Mouse (Mus musculus): ENCODE data around the gene Cope. TPM values are rescaled to one million over a fixed set of nuclear protein-coding genes. Genes with fewer than 3 reads are reported as not detected.

Cope gene
- 100 to 1,000 TPM; 122 to 132 TPM for total RNA-seq (2021)
- long read RNA-seq, experiment 1, transcript Cope-201 (10 exons, 1,300 nt) = major isoform, 199 of 233 reads
- long read RNA-seq, experiment 1, partial matches to known transcripts = 9 of 233 reads
- long read RNA-seq, experiment 1, other reads (novel, unspliced or antisense) = 21 of 233 reads
- long read RNA-seq, experiment 2, transcript Cope-204 (8 exons, 2,753 nt) = minor isoform, 9 of 176 reads
- long read RNA-seq, experiment 2, transcript Cope-201 (10 exons, 1,300 nt) = major isoform, 148 of 176 reads
- long read RNA-seq, experiment 2, partial matches to known transcripts = 7 of 176 reads
- long read RNA-seq, experiment 2, other reads (novel, unspliced or antisense) = 11 of 176 reads

GRCm38 (mm10) chr8:70302358-70302890, at the start of gene Cope, which contains the start of gene Ddx49:
Gene Cope, plus strand, starts transcription at chr8:70302518.
Gene Ddx49, minus strand, starts transcription at chr8:70302489.
- peak; percentile 94 to 96 for DNase-seq (ENCODE audit: low spot score in 2 of 2)
- intact Hi-C loops (cut with DNase I) = no loop called here

DNA sequence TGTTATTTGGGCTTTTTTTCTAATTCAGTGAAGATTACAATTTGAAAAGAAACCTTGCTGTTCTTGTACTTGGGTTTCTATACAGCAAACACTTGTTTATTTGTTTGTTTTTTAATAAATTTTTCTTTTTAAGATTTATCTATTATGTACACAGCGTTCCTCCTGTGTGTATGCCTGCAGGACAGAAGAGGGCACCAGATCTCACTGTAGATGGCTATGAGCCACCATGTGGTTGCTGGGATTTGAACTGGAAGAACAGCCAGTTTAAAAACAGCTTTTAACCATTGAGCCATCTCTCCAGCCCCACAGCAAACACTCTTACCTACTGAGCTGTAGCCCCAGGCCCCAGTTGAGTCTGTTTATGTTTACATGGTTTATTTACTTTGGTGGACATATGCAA, 47.7 kb upstream of the Cope start:
- intact Hi-C loops (cut with DNase I) = no loop called here
- no peak for DNase-seq (ENCODE audit: low spot score in 2 of 2)

GRCm38 (mm10) chr8:70257456-70257855, 44.9 kb upstream of the Cope start:
- intact Hi-C loops (cut with DNase I) = no loop called here
- DNase-seq (ENCODE audit: low spot score in 2 of 2) = no peak

DNA sequence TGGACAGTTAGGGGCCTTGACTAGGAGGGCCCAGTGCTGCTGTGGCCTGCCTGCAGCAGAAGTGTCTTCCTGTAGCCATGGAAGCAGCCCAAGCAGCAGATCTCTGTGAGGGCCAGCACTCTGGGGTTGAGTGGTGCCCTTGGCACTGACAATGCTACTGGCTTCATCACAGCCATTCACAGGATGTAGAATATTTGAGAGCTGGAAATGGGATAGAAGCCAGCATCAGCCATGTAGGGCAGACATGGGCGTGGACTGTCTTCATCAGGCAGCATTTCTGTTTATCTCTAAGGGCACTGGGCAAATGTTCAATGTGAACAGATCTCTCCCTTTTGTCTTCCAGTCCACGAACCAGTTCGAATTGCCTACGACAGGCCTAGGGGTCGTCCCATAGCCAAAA, 43.7 kb upstream of the Cope start:
- intact Hi-C loops (cut with DNase I) = no loop called here
- no peak for DNase-seq (ENCODE audit: low spot score in 2 of 2)

GRCm38 (mm10) chr8:70259043-70259442, 43.3 kb upstream of the Cope start:
- no peak for DNase-seq (ENCODE audit: low spot score in 2 of 2)
- intact Hi-C loops (cut with DNase I) = no loop called here

- DNase-seq (ENCODE audit: low spot score in 2 of 2) = no peak
- intact Hi-C loops (cut with DNase I) = no loop called here
Observed at GRCm38 (mm10) chr8:70267674-70268073, 34.6 kb upstream of the Cope start.

GRCm38 (mm10) chr8:70268311-70268710, 34.0 kb upstream of the Cope start:
- no peak for DNase-seq (ENCODE audit: low spot score in 2 of 2)
- intact Hi-C loops (cut with DNase I) = no loop called here

- intact Hi-C loops (cut with DNase I) = no loop called here
- peak; percentile 50 to 75 for DNase-seq (ENCODE audit: low spot score in 2 of 2)
Observed at GRCm38 (mm10) chr8:70268799-70269565, 33.3 kb upstream of the Cope start.

DNA sequence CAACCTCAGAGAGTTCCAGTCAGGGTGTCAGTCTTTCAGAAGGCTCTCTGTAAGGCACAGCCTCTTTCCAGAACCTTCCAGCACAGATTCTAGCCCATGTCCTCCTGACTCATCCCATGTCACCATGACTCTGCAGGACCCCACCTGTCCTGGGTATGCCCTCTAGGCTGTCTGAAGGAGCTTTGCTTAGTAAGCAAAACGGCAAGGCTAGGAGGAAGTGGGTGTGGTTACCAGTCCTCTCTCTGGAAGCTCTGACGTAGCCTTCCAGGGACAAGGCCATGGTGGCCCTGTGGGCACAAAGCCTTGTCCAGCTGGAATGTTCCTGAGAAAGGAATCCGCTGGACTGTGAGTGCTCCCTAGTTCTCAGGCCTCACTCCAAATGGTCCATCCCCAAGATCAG, 29.4 kb upstream of the Cope start:
- intact Hi-C loops (cut with DNase I) = no loop called here
- DNase-seq (ENCODE audit: low spot score in 2 of 2) = no peak

DNA sequence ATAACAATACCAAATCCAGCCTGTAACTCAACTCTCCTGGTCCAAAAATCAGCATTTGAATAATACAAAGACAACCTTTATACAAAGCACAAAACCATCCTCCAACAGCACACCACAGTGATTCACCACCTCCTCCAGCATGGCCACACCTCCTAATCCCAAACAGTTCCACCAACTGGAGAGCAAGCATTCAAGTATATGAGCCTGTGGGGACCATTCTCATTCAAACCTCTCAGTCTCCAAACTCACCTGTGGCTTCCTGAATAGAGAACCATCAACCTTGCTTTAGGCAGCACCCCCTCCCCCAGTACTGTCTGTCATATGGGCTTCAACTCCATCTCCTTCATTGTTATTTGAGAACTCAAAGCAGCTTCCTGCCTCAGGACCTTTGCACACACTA, 28.0 kb upstream of the Cope start:
- DNase-seq (ENCODE audit: low spot score in 2 of 2) = no peak
- intact Hi-C loops (cut with DNase I) = no loop called here

DNA sequence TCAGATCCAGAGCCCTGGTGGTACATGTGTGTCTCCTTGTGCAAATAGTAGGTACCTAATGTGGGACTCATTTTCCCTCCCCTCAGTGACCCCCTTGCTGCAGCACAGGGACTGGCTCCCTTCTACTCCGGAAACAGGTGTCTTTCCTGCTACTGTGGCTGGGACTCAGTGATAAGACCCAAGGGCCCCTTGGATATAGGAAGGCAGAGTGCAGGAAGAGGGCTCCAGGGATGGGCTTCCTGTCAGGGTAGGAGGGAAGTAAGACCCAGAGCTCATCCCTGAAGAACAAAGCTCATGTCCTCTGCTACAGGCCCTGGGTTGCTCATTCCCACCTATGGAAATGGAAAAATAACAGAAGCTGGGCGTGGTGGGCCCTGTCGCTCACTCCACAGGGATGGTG, 25.8 kb upstream of the Cope start:
- intact Hi-C loops (cut with DNase I) = no loop called here
- no peak for DNase-seq (ENCODE audit: low spot score in 2 of 2)

DNA sequence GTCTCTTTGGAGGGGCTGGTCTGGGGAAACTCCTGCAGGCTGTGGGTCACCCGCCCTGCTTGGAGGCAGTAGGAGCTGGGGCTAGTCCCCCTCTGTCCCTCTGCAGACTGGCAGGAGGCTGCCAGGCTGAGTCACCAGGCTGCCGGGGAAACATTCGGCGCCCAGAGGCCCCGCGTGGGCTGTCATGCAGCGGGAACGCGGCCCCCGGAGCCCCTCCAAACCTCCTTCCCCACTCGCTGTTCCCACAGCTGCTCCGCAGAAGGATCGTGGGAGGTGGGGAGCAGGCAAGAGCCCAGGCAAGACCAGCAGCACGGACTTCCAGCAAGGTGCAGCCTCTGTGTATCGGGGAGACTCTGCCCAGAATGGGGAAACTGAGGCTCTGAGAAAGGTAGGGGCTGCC, 24.1 kb upstream of the Cope start:
- DNase-seq (ENCODE audit: low spot score in 2 of 2) = peak in 1 of 2 experiments; percentile 40
- intact Hi-C loops (cut with DNase I) = no loop called here

DNA sequence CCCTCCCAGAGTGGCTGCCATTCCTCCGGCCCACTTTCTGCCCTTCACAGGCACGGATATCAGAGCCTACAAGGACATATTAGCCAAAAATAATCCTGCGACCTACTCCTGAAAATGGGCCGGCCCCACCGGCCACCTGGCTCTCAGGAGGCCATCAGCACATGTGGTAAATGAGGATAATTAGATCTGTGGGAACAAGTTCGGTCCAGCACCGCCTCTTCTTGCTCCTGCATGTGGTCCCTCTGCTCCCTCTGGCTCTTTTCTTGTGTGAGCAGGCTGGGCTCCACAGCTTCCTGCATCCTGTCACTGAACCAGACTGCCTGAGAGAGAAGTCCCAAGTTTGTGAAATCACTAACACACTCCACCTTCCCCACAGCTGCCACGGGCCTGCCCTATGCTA, 23.1 kb upstream of the Cope start:
- intact Hi-C loops (cut with DNase I) = no loop called here
- no peak for DNase-seq (ENCODE audit: low spot score in 2 of 2)

DNA sequence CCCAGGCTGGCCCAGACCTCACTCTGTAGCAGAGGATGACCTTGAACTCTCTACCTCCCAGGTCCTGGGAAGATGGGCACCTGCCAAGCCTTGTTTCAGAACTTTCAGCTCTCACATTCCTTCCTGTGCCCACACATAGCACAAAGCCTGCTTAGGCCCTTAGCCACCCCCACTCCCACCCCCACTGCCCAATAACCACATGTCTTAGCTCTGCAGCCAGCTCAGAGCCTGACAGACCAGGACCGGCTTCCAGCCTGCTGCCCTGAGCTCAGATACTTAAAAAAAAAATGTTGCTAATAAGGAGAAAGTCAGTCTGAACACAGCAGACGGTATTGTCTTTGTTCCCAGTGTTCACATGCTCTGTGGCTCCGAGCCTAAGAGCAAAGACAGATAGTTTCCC, 21.3 kb upstream of the Cope start:
- intact Hi-C loops (cut with DNase I) = no loop called here
- no peak for DNase-seq (ENCODE audit: low spot score in 2 of 2)

DNA sequence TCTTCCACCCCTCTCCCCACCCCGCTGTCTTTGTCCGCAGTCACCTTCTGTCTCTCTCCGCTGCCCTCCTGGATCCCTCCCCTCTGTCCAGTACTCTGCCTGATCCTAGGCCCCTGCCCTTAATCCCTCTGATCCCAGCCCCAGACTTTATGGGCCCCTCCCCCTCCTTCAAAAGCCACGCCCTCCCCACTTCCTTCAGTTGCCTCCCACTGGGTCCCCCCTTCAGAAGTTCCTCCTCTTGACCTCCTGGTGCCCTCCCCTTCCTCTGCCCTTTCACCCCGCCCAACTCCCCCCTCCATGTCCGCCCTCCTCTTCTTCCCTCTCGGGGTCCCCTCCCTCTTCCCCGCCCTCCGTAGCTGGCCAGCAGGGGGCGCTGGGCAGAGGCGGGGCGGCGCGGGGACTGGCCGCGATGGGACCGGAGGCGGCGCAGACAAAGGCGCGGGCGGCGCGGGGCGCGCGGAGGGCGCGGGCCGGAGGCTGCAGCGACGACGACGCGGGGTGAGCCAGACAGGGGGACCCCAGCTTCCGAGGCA, 19.6 kb upstream of the Cope start, which contains the start of gene Homer3:
Gene Homer3, plus strand, starts transcription at position 225 of the 533 bp plus-strand sequence.
- intact Hi-C loops (cut with DNase I) = no loop called here
- DNase-seq (ENCODE audit: low spot score in 2 of 2) = peak; percentile 60 to 72

DNA sequence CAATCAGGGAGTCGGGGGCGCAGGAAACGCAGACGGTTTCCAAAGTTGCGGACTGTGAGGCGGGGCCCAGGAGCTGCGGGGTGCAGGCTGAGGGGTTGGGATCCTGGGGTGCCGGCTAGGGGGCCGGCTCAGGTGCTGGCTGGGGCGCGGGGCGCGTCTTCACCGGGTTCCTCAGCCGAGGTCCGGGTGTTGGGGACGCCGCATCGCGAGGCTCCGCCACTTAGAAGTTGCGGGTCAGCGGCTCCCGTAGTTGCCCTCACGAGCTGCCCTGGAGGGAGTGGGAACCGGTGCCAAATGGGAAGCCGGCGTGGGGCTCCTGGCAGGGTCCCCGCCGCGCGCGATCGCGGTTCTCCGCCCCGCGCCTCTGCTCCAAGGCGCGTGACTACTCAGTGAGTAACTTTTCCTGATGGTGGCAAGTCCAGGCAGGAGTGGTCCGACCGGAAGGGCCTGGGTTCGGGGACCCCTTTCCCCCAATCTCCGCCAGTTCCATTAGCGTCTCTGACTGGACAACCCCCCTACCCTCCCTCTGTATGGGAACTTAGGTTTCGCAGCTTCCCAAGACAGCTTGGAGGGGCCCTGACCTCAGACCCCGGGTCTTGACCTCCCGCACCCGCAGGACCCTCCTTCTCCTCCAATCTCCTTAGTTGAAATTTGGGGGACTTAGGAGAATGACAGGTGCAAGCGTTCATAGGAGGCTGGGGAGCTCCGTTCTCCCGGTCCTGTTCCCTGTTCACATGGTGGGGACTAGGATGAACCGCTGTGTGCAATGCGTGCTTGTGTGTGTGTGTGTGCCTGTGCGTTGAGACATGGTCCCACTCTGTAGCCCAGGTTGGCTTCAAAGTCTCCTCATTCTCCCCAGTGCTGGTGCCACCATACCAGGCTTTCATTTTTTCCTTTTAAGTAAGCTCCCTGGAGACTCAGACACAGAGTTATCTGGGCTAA, 18.9 kb upstream of the Cope start:
- no peak for DNase-seq (ENCODE audit: low spot score in 2 of 2)

GRCm38 (mm10) chr8:70284421-70284820, 17.9 kb upstream of the Cope start:
- no peak for DNase-seq (ENCODE audit: low spot score in 2 of 2)

More for the DNA sequence above, 18.9 kb upstream of the Cope start:
- intact Hi-C loops (cut with DNase I) = no loop called here

DNA sequence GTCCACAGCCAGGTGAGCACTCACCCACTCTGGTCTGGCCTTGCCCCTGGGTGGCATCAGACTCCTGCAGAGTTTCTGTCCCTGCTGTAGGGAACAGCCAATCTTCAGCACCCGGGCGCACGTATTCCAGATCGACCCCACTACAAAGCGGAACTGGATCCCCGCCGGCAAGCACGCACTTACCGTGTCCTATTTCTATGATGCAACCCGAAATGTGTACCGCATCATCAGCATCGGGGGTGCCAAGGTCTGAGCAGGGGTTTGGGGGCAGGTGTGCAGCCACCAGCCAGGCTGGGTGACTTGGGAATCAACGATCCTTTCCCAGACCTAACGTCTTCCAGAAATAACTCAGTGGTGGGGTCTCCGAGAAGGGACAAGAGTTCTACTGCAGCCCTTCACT, 17.0 kb upstream of the Cope start:
- intact Hi-C loops (cut with DNase I) = no loop called here
- no peak for DNase-seq (ENCODE audit: low spot score in 2 of 2)

More at GRCm38 (mm10) chr8:70284421-70284820, 17.9 kb upstream of the Cope start:
- intact Hi-C loops (cut with DNase I) = no loop called here

- intact Hi-C loops (cut with DNase I) = no loop called here
- no peak for DNase-seq (ENCODE audit: low spot score in 2 of 2)
Observed at GRCm38 (mm10) chr8:70286737-70287136, 15.6 kb upstream of the Cope start.

Measured in left cerebral cortex, postnatal 14 days (tissue).